Mouse (Mus musculus): ENCODE measurements around the gene Cdhr1. TPM values are rescaled to one million over a fixed set of nuclear protein-coding genes. Genes with fewer than 3 reads are reported as not detected.

The Cdhr1 gene
- not detected for polyA plus RNA-seq (2014; fragmentation: Illumina TruSeq; extraction: RNeasy Lipid Tissue Mini Kit (QIAGEN cat#74804); ENCODE audit: low read depth, low replicate concordance)

GRCm38 (mm10) chr14:37097956-37098530, at the start of gene Cdhr1:
Gene Cdhr1, minus strand, starts transcription at chr14:37098347.

GRCm38 (mm10) chr14:37135127-37135593, 37.0 kb upstream of the Cdhr1 start, which contains the start of gene Ghitm:
Gene Ghitm, minus strand, starts transcription at chr14:37135272.

GRCm38 (mm10) chr14:37113922-37114321, 15.8 kb upstream of the Cdhr1 start, which contains the start of gene 2610528A11Rik:
Gene 2610528A11Rik, minus strand, starts transcription at chr14:37114022.

GRCm38 (mm10) chr14:37067629-37068028, 30.5 kb downstream of the Cdhr1 start, which contains the start of gene Lrit2:
Gene Lrit2, plus strand, starts transcription at chr14:37067929.

GRCm38 (mm10) chr14:37048914-37049410, 49.2 kb downstream of the Cdhr1 start, which contains the start of gene Rgr:
Gene Rgr, minus strand, starts transcription at chr14:37048964.

Other genes starting within 250 kb of the Cdhr1 start
- gene Ccser2, start 129.6 kb downstream of the Cdhr1 start, polyA plus RNA-seq (2014; fragmentation: Illumina TruSeq; extraction: RNeasy Lipid Tissue Mini Kit (QIAGEN cat#74804); ENCODE audit: low read depth, low replicate concordance): 25.4 TPM
- not detected for gene Rgr, start 49.4 kb downstream of the Cdhr1 start, polyA plus RNA-seq (2014; fragmentation: Illumina TruSeq; extraction: RNeasy Lipid Tissue Mini Kit (QIAGEN cat#74804); ENCODE audit: low read depth, low replicate concordance)
- gene Lrit1, start 43.5 kb downstream of the Cdhr1 start, polyA plus RNA-seq (2014; fragmentation: Illumina TruSeq; extraction: RNeasy Lipid Tissue Mini Kit (QIAGEN cat#74804); ENCODE audit: low read depth, low replicate concordance): 14.0 TPM
- 5.6 TPM for gene Lrit2, start 30.4 kb downstream of the Cdhr1 start, polyA plus RNA-seq (2014; fragmentation: Illumina TruSeq; extraction: RNeasy Lipid Tissue Mini Kit (QIAGEN cat#74804); ENCODE audit: low read depth, low replicate concordance)
- not detected for gene 2610528A11Rik, start 15.7 kb upstream of the Cdhr1 start, polyA plus RNA-seq (2014; fragmentation: Illumina TruSeq; extraction: RNeasy Lipid Tissue Mini Kit (QIAGEN cat#74804); ENCODE audit: low read depth, low replicate concordance)
- 400 TPM for gene Ghitm, start 36.9 kb upstream of the Cdhr1 start, polyA plus RNA-seq (2014; fragmentation: Illumina TruSeq; extraction: RNeasy Lipid Tissue Mini Kit (QIAGEN cat#74804); ENCODE audit: low read depth, low replicate concordance)